Mouse (Mus musculus): ENCODE data around the gene Senp1.

Senp1 gene

DNA sequence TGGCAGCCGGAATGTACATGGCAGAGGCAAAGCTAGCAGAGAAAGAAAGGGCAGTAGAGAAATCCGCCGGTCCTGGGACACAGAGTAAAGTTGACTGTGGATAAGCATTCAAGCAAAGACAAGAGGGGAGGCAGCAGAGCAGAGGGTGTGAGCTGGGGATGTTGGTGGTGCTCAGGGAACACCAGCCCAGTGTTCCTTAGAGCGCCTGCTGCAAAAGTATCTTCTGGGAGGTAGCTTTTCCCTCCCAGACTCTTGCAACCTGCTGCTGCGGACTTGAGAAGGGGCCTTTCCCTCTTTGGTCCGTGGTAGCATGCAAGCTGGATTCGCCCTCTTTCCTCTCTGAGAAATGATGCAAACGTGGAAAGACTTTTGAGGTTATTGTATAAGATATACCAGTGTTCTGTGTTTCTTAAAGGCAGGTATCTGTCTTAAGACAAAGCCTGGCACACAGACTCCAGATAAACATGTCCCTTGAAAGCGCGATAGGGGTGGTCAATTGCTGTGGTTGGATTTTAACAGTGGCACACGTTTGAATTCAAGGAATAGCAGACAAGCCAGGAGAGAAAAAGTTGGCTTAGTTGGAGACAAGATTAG lies 14.3 kb upstream of the Senp1 start:
- no peak for DNase-seq (ENCODE audit: extremely low spot score, low spot score)

DNA sequence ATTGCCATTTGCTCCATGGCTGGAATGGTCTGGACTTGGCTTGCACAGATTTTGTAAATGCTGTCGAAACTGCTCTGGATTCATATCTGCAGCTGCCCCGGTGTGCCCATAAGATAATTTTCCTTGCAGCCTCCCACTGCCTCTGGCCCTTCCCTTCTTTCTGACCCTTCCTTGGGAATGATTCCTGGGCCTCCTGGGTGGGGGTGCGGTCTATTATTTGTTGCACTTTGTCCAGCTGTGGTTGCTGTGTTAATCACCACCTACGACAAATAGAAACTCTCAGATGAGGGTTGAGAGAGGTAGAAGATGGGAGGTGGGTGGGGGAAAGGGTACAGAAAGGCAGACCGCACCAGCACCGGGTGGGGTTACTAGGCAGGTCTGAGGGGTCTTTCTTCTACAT lies 13.7 kb upstream of the Senp1 start:
- DNase-seq (ENCODE audit: extremely low spot score, low spot score), result no peak

- DNase-seq (ENCODE audit: extremely low spot score, low spot score), result no peak
Observed at GRCm38 (mm10) chr15:98106506-98106905, 13.0 kb upstream of the Senp1 start.

- no peak for DNase-seq (ENCODE audit: extremely low spot score, low spot score)
Observed at GRCm38 (mm10) chr15:98102401-98102800, 8.9 kb upstream of the Senp1 start.

GRCm38 (mm10) chr15:98098519-98098918 lies 5.0 kb upstream of the Senp1 start:
- DNase-seq (ENCODE audit: extremely low spot score, low spot score), result no peak

GRCm38 (mm10) chr15:98096957-98097356 lies 3.4 kb upstream of the Senp1 start:
- DNase-seq (ENCODE audit: extremely low spot score, low spot score), result no peak

DNA sequence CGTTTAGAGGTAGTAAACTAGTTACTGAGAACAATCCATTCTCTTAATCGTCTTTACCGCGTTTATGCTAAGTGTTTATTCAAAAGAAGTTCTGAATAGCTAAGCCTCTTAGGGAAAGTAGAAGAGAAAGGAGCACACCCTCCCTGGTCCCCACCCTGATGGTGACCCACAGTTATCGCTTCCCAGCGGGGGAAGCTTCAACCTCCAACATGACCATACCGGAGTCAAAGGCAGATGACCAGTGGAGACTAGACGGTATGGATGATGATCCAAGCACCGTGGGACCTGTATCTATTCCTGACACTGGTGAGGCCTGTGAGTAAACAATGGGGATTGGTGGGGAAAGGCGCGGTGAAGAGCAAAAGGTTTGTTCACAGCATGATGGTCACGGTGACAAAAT lies 1.4 kb upstream of the Senp1 start:
- no peak for DNase-seq (ENCODE audit: extremely low spot score, low spot score)

- no peak for DNase-seq (ENCODE audit: extremely low spot score, low spot score)
Observed at GRCm38 (mm10) chr15:98092372-98093120, 998 bp downstream of the Senp1 start, which contains the start of gene Pfkm. Gene Pfkm (plus strand): TSS chr15:98092589.

DNA sequence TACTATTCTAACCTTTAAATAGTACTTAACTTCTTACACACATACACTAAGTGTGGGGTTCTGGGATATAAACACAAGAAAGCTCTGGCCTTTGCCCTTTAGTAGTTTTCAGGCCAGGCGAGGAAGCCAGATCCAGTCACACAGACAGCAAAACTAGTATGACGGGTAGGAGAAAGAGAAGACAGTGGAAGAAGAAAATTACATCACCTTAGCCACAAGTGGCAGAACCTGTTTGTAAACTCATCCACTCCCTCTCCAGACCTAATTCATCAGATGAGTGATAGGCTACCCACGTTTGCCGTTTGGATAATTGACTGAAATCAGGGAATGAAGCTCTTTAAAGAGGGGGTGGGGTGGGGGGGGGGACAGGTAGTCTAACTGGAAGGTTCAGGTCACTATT lies 1.7 kb downstream of the Senp1 start:
- DNase-seq (ENCODE audit: extremely low spot score, low spot score), result no peak

DNA sequence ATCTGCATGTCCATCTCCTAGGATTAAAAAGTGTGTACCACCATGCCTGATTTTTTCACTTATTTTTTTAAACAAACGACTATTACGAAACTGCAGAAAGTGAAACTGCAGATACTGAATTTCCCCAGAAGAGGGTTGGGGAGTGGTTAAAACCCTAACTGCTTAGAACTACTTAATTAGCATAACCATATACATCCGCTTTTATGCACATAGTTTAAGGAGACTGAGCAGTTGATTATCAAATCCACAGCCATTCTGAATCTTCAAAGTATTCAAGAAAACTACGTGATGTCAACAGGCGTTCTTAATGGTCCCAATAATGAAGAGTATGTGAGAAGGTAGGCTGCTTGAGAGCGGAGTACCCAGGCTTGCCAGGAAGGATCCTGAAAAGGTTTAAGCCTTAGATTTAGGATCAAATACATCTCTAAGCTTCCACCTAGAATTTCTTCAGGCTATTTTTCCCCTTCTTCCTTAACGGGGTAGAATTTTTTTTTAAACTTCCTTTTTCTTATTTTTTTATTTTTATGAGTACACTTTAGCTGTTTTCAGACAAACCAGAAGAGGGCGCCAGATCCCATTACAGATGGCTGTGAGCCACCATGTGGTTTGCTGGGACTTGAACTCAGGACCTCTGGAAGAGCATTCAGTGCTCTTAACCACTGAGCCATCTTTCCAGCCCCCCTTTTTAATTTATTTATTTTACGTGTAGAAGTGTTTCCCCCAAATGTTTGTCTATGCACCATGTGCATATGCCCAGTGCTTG lies 3.9 kb downstream of the Senp1 start:
- DNase-seq (ENCODE audit: extremely low spot score, low spot score), result peak; percentile 20

DNA sequence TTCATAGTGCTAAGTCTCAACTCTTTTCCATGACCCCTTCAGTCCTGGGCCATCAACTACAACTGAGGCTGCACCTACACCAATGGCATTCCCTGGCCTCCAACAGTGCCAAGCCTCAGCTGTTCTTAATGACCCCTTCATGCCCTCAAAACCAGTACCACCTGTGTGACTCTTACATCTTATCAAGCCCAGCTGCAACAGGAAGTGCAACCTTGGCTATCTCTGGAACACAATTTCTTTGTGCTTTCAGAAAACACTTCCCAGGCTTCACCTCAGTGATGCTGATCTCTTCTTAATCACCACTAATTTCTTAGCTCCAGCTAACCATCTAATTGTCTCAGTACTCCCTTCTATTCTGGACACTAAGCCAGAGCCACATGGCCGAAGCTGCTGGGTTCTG lies 4.7 kb downstream of the Senp1 start:
- DNase-seq (ENCODE audit: extremely low spot score, low spot score), result no peak

GRCm38 (mm10) chr15:98076901-98077300 lies 16.6 kb downstream of the Senp1 start:
- no peak for DNase-seq (ENCODE audit: extremely low spot score, low spot score)

- DNase-seq (ENCODE audit: extremely low spot score, low spot score), result no peak
Observed at GRCm38 (mm10) chr15:98075034-98075433, 18.5 kb downstream of the Senp1 start.

DNA sequence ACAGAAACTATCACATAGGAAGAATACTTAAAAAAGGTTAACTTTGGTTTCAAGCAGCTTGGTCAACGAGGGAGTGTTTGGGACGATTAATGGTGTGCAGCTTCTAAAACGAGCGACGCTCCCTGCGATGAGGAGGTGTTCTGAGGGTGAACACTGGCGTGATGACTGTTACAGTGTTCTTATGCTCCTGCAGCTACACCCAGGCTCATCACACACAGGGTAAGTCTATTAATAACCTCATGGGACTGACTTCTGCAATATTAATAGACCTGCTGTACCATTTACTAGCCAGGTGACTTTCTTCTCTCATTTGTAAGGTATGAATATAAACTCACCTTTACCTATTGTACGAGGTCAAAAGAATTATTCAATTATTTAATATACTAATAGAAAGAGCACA lies 19.0 kb downstream of the Senp1 start:
- no peak for DNase-seq (ENCODE audit: extremely low spot score, low spot score)

- no peak for DNase-seq (ENCODE audit: extremely low spot score, low spot score)
Observed at GRCm38 (mm10) chr15:98070376-98070775, 23.2 kb downstream of the Senp1 start.

DNA sequence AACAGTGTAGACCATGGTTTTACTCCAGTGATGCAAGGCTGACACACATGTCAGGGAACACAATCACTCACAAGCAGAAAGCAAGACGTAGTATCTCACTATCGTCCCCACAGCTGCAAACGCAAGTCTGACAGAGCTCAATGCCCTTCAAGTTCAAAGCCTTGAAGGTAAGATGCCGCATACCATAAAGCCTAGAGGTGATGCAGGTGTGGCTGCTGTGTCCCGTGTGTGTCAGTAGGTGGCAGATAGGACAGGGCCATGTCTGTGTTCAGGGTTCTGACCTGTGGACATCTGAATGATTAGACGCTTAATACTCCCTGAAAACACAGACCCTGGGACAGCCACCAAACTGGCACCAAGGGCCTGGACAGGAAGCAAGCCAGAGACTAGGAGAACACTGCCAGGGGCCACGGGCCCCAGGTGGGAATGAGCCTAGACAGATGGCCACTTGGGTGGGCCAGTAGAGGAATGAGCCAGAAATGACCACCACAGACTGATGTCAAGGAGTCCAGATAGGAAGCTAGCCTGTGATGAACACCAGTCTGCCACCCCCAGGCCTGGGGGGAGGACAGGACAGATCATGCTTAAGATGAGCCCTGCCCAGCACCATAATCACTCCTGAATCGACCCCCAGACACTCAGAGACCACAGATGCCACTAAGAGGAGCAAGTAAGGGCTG lies 23.8 kb downstream of the Senp1 start:
- no peak for DNase-seq (ENCODE audit: extremely low spot score, low spot score)

- no peak for DNase-seq (ENCODE audit: extremely low spot score, low spot score)
Observed at GRCm38 (mm10) chr15:98068506-98068905, 25.0 kb downstream of the Senp1 start.

- DNase-seq (ENCODE audit: extremely low spot score, low spot score), result no peak
Observed at GRCm38 (mm10) chr15:98067492-98067891, 26.1 kb downstream of the Senp1 start.

DNA sequence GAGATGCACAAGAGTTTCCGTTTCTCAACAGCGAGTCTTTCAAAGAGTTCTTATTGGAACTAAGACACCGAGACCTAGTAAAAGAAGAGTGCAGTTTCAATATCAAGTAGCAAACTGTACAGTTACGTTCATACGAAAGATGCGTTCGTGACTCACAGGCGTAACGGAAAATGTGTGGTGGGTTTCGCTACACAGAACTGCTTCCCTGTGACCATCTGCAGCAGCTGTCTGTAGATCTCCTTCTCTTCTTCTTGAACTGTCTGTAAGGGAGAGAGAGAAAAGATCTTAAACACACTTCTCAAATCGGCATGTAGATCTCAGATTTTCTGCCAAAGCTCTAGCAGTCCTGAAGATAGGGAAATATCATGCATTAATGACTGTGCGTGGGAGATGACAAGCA lies 26.9 kb downstream of the Senp1 start:
- no peak for DNase-seq (ENCODE audit: extremely low spot score, low spot score)

DNA sequence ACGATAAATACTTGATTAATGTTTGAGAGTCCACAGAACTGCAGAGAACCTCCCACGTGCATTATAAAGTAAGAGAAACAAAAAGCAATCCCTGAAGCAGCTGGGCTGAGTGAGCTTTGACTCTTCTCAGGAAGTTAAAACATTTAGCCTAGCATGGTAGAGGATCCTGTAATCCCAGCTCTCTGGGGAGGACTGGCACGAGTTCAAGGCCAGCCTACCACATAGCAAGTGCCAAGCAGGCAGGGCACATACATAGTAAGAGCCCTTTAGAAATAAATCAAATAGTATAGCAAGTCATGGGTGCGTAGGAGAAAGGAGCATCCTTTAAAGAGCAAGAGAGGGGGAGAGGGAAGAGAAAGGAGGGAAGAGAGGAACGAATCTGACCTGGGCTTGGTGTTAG lies 27.7 kb downstream of the Senp1 start:
- DNase-seq (ENCODE audit: extremely low spot score, low spot score), result no peak

DNA sequence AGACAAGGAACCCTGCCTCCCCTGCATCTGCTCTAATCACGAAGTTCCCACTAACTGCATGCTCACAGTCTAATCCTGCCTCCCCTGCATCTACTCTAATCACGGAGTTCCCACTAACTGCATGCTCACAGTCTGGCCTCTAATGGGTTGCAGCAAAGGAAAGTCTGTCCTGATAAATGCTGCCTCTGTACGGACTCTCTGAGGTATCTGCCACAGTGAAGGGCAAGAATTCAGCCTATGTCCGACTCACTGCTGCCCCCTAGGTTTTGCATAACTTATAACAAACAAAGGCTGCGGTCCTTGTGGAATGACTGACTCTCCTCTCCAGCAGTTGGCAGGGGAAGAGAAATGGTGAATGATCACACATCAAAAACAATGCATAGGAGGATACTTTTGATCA lies 38.3 kb downstream of the Senp1 start:
- peak; percentile 58 for DNase-seq (ENCODE audit: extremely low spot score, low spot score)

DNA sequence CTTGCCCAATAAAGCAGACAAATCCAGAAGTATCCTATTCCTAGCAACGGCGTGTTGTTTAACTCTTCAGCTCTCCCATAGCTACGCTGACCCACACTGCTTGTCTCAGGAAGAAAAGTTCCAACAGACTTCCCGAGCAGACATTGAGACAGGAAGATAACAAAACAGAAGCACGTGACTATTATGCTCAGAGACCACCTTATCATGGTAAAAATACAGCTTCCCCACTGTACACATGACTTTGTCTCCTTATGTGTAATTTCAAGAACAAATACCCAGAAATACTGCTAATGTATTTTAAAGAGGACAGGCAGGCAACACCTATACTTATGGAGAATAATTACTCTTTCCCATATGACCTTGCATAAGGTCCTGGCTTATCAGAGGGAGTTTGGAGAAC lies 41.9 kb downstream of the Senp1 start:
- DNase-seq (ENCODE audit: extremely low spot score, low spot score), result no peak

Data from neural tube, embryonic 10.5 days (tissue).